Mouse (Mus musculus): ENCODE data around the gene Prr5l.

DNA sequence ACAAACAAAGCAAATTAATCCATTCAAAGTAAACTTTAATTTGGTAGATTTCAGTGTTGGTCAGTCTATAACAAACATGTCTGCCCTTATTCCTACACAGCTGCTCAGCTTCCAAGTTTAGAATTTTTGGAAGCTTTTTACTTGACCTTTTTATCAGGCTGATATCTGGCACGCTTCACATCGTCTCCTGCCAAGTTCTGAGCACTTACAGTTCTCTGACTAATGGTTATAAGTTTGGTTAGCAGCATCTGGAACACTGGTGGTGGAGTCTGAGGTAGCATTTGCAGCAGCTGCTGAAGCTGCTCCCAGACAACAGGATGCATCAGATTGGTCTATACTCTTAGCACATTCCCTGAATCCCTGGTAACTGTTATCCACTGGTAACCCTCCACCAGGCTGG, 1.5 kb upstream of the Prr5l start:
- TF ChIP-seq CTCF (IDR thresholded peaks at IDR 0.05) = no peak
- TF ChIP-seq EP300 (IDR thresholded peaks at IDR 0.05; ENCODE audit: insufficient read depth, low read depth, low read length) = no peak

Measured in heart, adult 2 months (tissue).